Mouse (Mus musculus) testis, adult 2 months (tissue): ENCODE results near the gene Ggt6. TPM values are rescaled to one million over a fixed set of nuclear protein-coding genes. Genes with fewer than 3 reads are reported as not detected.

Experiments
- H3K27ac ChIP-seq: fragments of 200-500 bp; 2 replicates; pipeline ENCODE4 v1.5.1; 2012; ENCODE audit warnings: low read depth, low read length; ENCODE audit not compliant: control insufficient read depth, insufficient read depth
- H3K27me3 ChIP-seq: fragments of 200-500 bp; 2 replicates; pipeline ENCODE4 v1.6.1; 2012; ENCODE audit warnings: mild to moderate bottlenecking, low read length, moderate library complexity; ENCODE audit not compliant: control insufficient read depth, insufficient read depth
- H3K36me3 ChIP-seq: fragments of 200-500 bp; 2 replicates; pipeline ENCODE4 v1.6.1; 2012; ENCODE audit warnings: mild to moderate bottlenecking, low read length; ENCODE audit not compliant: control insufficient read depth, insufficient read depth
- H3K4me1 ChIP-seq: fragments of 200-500 bp; 2 replicates; pipeline ENCODE4 v1.6.1; 2012; ENCODE audit warnings: low read length; ENCODE audit not compliant: control insufficient read depth, insufficient read depth
- H3K4me3 ChIP-seq: fragments of 200-500 bp; 2 replicates; pipeline ENCODE4 v1.5.1; 2012; ENCODE audit warnings: low read depth, mild to moderate bottlenecking, low read length, moderate library complexity, mixed read lengths; ENCODE audit not compliant: control insufficient read depth
- CTCF ChIP-seq: fragments of 200-500 bp; IDR thresholded peaks from 2 replicates; pipeline ENCODE4 v1.5.1; 2012; ENCODE audit warnings: low read depth, mild to moderate bottlenecking, inconsistent platforms, low read length, moderate library complexity; ENCODE audit not compliant: control insufficient read depth, insufficient read depth, insufficient replicate concordance
- POLR2A ChIP-seq: fragments of 200-500 bp; IDR thresholded peaks from 2 replicates; pipeline ENCODE4 v1.6.1; 2012; ENCODE audit warnings: low read depth, mild to moderate bottlenecking, inconsistent platforms, low read length, moderate library complexity; ENCODE audit not compliant: control insufficient read depth
- polyA plus RNA-seq: library from polyadenylated mRNA; depleted of rRNA; stranded (reverse); fragments of >200 nt; gene quantifications from 2 replicates; pipeline ENCODE4 v1.2.3, GENCODE M21; 2012

The Ggt6 gene
- polyA plus RNA-seq, 1 experiment = 0.10 TPM

DNA sequence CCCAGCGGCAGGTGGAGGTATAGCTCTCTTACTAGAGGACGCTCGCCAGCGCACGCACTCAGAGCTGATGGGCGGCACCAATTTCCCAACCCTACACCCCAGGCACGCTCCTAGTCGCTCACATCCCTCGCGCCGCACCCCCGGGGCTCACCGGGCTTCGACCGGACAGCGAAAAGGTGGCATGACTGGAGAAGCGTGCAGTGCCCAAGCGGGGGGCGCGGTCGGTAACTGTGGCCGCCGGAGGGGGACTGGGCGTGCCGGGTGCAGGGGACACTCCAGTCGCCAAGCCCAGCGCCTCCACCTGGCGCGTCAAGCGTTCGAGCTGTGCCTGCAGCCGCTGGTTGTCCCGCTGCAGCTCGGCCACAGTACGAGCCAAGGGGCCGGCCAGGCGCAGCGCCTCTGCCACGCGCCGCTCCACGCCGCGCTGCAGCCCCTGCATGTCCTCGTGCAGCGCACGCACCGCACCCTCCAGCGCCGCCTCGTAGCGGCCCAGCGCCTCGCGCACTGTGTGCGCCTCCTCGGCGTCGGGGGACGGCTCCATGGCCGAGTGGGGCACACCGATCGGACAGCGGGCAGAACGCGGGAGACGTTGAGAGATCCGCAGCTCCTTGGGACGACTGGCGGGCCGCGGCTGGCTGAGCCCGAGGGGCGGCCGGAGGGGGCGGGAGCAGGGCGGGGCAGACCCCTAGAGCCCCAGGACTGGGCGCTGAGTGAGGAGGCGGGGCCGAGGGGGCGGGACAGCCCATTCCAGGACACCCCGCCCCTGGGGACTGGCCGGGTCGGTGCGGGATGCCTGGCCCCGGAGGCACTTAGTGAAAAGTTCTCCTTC, 24.0 kb upstream of the Ggt6 start, which contains the start of gene Smtnl2:
Gene Smtnl2, minus strand, starts transcription at position 621 of the 829 bp plus-strand sequence.
- Histone ChIP-seq H3K4me1 (peaks cover 19% of the 10 kb centered on the region), H3K27ac (no peak within 1 kb of the TSS; the same call in 1 of the 2 replicates), H3K36me3 (no peaks in the 10 kb centered on the region), H3K4me3 (peak within 1 kb of the TSS; percentile 86), H3K27me3 (no peaks in the 10 kb centered on the region)
- no peak for TF ChIP-seq CTCF
- peak; percentile 52; the same call in 1 of the 2 replicates for TF ChIP-seq POLR2A

DNA sequence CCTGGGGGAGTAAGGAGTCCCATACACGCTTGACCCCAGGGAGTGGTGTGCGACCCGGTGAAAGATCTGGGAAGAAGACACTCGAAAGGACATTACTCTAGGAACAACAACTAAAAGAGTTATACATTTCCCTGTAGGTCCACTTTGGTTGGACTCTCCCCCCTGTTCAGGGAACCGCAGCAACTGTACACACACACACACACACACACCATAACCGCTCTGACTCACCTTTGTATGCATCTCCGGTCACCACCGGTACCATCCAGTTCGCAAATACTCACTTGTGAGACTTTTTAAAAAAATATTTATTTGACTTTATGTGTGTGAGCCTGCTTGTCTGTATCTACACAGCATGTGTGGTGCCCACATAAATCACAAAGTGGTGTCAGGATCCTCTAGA, 23.4 kb upstream of the Ggt6 start:
- TF ChIP-seq CTCF = no peak
- TF ChIP-seq POLR2A = no peak
- H3K4me1 ChIP-seq = peaks cover 19% of the 10 kb centered on the region
- H3K27ac ChIP-seq = no peak overlapping the region
- H3K27me3 ChIP-seq = no peaks in the 10 kb centered on the region
- H3K4me3 ChIP-seq = peak overlapping the region; percentile 86
- no peaks in the 10 kb centered on the region for H3K36me3 ChIP-seq

DNA sequence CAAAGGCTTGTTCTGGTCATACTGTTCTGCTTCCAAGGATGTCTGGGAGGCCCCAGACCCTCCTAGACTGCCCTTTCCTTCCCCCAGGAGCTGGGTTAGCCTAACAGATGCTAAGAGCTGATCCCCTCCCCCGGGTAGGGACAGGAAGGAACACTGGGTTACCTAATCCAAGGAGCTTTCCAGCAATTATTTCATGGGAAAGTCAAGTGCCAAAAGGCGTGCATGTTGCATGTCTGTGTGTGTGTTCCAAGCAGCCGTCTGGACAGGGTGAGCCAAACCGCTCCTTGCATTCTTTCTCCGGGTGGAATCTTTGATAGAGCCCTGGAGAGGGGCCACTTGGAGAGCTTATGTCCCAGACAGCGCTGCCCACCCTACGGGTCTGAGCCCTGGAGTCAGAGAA, 22.3 kb upstream of the Ggt6 start:
- H3K36me3 ChIP-seq = no peaks in the 10 kb centered on the region
- peaks cover 19% of the 10 kb centered on the region for H3K4me1 ChIP-seq
- no peak overlapping the region for H3K27ac ChIP-seq
- no peaks in the 10 kb centered on the region for H3K27me3 ChIP-seq
- TF ChIP-seq POLR2A (no peak), CTCF (no peak)
- no peak overlapping the region for H3K4me3 ChIP-seq

DNA sequence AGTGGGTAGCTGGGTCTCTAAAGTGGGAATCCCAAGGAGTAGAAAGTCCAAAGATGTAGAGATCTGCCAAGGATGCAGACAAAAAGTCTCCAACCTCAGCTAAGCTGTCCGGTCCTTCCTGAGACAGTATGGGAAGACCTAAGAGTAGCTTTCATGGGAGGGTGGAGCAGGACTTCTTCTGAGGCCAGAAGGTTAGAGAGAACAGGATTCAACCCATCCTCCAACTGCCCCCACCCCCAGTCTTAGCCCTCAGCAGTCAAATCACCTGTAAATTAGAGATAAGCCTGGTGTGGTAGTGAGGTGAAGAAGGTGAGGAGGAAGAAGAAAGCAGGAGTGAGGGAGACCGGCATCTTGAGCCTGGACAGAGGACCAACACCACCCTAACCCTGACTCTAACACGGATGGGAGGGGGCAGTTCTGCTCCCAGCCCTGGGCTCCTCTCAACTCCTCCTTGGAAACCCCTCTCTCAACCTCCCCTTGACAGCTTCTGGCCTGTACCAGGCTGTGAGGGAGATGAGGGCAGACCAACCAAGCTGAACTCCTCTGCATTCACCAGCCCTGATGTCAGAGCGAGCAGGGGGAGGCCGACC, 21.6 kb upstream of the Ggt6 start:
- no peak overlapping the region for H3K4me3 ChIP-seq
- TF ChIP-seq CTCF (no peak), POLR2A (no peak)
- no peaks in the 10 kb centered on the region for H3K27me3 ChIP-seq
- no peak overlapping the region for H3K27ac ChIP-seq
- H3K4me1 ChIP-seq = peaks cover 19% of the 10 kb centered on the region
- H3K36me3 ChIP-seq = no peaks in the 10 kb centered on the region

DNA sequence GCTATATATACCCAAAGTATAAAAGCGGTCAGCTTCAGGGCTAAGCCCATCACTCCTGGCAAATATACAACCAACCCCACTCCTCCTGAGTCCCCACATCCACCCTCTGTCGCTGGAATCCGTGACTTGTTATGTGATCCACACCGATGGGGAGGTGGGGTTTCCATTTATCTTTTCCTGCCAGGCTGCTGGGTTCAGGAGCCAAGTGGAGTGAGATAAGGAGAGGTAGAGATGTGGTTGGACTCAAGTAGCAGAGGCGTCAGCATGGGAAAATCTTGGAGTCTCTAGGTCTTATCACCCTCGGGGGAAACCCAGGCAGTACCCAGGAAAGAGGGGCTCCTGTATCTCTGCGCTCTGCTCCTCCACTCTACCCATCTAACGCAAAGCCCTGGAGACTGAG, 20.2 kb upstream of the Ggt6 start:
- no peaks in the 10 kb centered on the region for H3K27me3 ChIP-seq
- no peak overlapping the region for H3K27ac ChIP-seq
- no peak overlapping the region for H3K4me3 ChIP-seq
- peaks cover 15% of the 10 kb centered on the region for H3K4me1 ChIP-seq
- H3K36me3 ChIP-seq = no peaks in the 10 kb centered on the region
- TF ChIP-seq POLR2A (no peak), CTCF (no peak)

DNA sequence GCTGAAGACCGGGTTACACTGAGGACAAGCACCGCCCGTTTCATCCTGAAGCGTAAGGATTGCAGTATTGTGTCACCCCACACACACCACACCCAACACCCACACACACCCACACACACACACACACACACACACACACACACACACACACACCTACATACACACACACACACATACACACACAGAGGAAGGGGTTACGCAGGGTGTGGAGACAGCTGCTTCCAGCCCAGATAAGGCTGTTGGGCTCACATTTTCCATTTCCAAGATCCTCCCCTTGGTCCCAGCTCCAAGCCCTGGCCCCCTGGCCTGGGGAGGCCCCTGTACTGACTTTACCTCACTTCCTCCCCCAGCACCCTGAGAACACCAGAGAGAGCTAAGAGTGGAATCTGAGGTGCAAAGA, 18.7 kb upstream of the Ggt6 start:
- no peaks in the 10 kb centered on the region for H3K36me3 ChIP-seq
- TF ChIP-seq CTCF (no peak), POLR2A (no peak)
- H3K27me3 ChIP-seq = no peaks in the 10 kb centered on the region
- H3K4me3 ChIP-seq = no peak overlapping the region
- H3K4me1 ChIP-seq = peaks cover 3% of the 10 kb centered on the region
- H3K27ac ChIP-seq = no peak overlapping the region

DNA sequence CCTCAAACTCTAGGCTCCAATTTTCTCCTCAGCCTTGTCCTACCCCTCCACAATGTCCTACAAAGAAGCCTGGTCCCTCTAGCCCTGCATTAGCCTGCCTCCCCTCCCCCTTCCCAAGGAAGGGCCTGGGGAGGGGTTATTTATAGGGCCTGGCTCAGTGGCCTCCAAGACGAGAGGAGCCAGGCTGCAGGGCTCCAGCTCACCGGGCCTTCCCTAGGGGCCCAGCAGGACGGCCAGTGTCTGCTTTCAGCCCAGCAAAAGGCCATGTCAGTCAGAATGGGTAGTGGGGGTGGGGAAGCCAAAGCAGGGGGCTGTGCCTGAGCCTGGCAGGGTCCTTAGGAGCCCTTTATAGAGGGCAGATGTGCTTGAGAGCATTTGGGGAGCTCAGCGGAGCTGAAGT, 17.9 kb upstream of the Ggt6 start:
- no peaks in the 10 kb centered on the region for H3K36me3 ChIP-seq
- TF ChIP-seq POLR2A (no peak), CTCF (no peak)
- H3K27ac ChIP-seq = no peak overlapping the region
- H3K4me3 ChIP-seq = no peak overlapping the region
- no peaks in the 10 kb centered on the region; the same call in 1 of the 2 replicates for H3K4me1 ChIP-seq
- no peaks in the 10 kb centered on the region for H3K27me3 ChIP-seq
